Mouse (Mus musculus): ENCODE data around the gene Spata20.

Gene Spata20

GRCm38 (mm10) chr11:94451091-94451773, 34.7 kb downstream of the Spata20 start:
- DNase-seq (ENCODE audit: low spot score) = no peak

- no peak for DNase-seq (ENCODE audit: low spot score)
Measured at GRCm38 (mm10) chr11:94449886-94450285, 36.1 kb downstream of the Spata20 start.

GRCm38 (mm10) chr11:94449239-94449638, 36.7 kb downstream of the Spata20 start:
- DNase-seq (ENCODE audit: low spot score) = no peak

- DNase-seq (ENCODE audit: low spot score) = no peak
Measured at GRCm38 (mm10) chr11:94447017-94447416, 39.0 kb downstream of the Spata20 start.

GRCm38 (mm10) chr11:94445300-94445699, 40.7 kb downstream of the Spata20 start:
- DNase-seq (ENCODE audit: low spot score) = no peak

GRCm38 (mm10) chr11:94444829-94445228, 41.1 kb downstream of the Spata20 start:
- no peak for DNase-seq (ENCODE audit: low spot score)

- DNase-seq (ENCODE audit: low spot score) = no peak
Measured at GRCm38 (mm10) chr11:94441752-94442151, 44.2 kb downstream of the Spata20 start.

GRCm38 (mm10) chr11:94441122-94441521, 44.9 kb downstream of the Spata20 start:
- DNase-seq (ENCODE audit: low spot score) = no peak

GRCm38 (mm10) chr11:94440421-94440820, 45.6 kb downstream of the Spata20 start:
- no peak for DNase-seq (ENCODE audit: low spot score)

- no peak for DNase-seq (ENCODE audit: low spot score)
Measured at GRCm38 (mm10) chr11:94429011-94429651, 56.8 kb downstream of the Spata20 start.

All from ovary, postnatal 36 days (tissue).